Mouse (Mus musculus): Measurements from ENCODE around the gene Vmn1r188.

DNA sequence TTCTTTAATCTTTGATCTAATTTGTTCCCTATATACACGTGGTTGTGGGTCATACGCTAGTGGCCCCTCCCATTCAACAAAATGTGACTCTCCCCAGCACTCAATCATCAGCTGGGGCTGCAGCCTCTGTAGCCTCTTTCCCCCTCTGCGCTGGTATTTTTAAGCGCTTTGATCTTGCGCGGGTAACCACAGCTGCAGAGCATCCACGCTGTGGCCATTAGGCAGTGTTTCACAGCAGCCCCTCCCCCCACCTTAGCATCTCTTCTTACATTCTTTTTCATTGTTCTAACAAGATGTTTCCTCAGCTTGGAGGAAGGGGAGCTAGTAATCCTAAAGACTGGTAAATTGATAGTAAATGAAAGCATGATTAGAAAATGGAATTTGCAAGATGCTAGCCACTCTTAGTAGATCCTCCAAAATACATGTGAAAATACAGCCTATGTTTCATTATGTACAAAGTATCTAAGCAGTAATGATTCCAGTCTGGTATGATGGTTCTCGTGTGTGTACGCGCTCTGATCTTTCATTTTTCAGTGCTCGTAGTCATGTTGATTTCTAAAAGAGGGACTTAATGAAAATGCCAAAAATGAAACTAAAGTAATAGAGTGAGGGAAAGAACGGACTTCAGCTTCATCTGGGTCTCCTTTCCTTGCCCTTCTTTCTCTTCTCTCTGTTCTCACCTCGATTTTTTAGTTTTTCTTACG, 34.4 kb upstream of the Vmn1r188 start:
- TF ChIP-seq POLR2A (IDR thresholded peaks at IDR 0.05; ENCODE audit: insufficient read length, low read depth): no peak
- TF ChIP-seq MYOG (IDR thresholded peaks at IDR 0.05; ENCODE audit: control insufficient read depth in 1 of 3, insufficient read depth in 1 of 3, insufficient read length in 2 of 3, low read depth in 2 of 3): peak in 1 of 3 experiments; percentile 14
- TF ChIP-seq SRF (IDR thresholded peaks at IDR 0.05; ENCODE audit: control insufficient read depth, insufficient read length, low read depth): no peak
